Mouse (Mus musculus) forebrain, embryonic 13.5 days (tissue): ENCODE measurements around the gene Sipa1l1. TPM values are rescaled to one million over a fixed set of nuclear protein-coding genes. Genes with fewer than 3 reads are reported as not detected.

Experiments
- ATAC-seq: fragments of 200-750 bp; cut with Nextera tagmentation; 2 replicates; pipeline ENCODE4 v1.8.0; 2017
- H3K27ac ChIP-seq: fragments of 300-500 bp; sonication (generic); 2 replicates; pipeline ENCODE4 v1.5.1; 2015; ENCODE audit warnings: inconsistent platforms, mild to moderate bottlenecking, moderate library complexity
- H3K27me3 ChIP-seq: fragments of 300-500 bp; sonication (generic); 2 replicates; pipeline ENCODE4 v1.6.1; 2015; ENCODE audit warnings: mild to moderate bottlenecking, inconsistent platforms
- H3K36me3 ChIP-seq: fragments of 300-500 bp; sonication (generic); 2 replicates; pipeline ENCODE4 v1.6.1; 2015; ENCODE audit warnings: mild to moderate bottlenecking, inconsistent platforms; ENCODE audit not compliant: poor library complexity, severe bottlenecking
- H3K4me1 ChIP-seq: fragments of 300-500 bp; sonication (generic); 2 replicates; pipeline ENCODE4 v1.6.1; 2015; ENCODE audit warnings: inconsistent platforms
- H3K4me2 ChIP-seq: fragments of 300-500 bp; sonication (generic); 2 replicates; pipeline ENCODE4 v1.6.1; 2015; ENCODE audit warnings: inconsistent platforms, mild to moderate bottlenecking, moderate library complexity
- H3K4me3 ChIP-seq: fragments of 300-500 bp; sonication (generic); 2 replicates; pipeline ENCODE4 v1.5.1; 2015; ENCODE audit warnings: mild to moderate bottlenecking, inconsistent platforms
- H3K9ac ChIP-seq: fragments of 300-500 bp; sonication (generic); 2 replicates; pipeline ENCODE4 v1.6.1; 2015; ENCODE audit warnings: mild to moderate bottlenecking, inconsistent platforms
- H3K9me3 ChIP-seq: fragments of 300-500 bp; sonication (generic); replicated peaks from 2 replicates; pipeline ENCODE4 v1.6.1; 2016; ENCODE audit warnings: inconsistent platforms
- WGBS: fragments of 180-500 bp; shearing (Covaris S2); methylation state at CpG from one replicate; pipeline ENCODE4 v1.1.7; 2015; 5-methylcytosine and 5-hydroxymethylcytosine counted together
- polyA plus RNA-seq: library from polyadenylated mRNA; unstranded; fragments of >200 nt; fragmentation: Nextera tagmentation; extraction: Ambion mirVana; gene quantifications from 2 replicates; pipeline ENCODE4 v1.2.1, GENCODE M21; 2015

Sipa1l1 gene
- polyA plus RNA-seq, 1 experiment from 2014 or later, result 19.3 TPM

DNA sequence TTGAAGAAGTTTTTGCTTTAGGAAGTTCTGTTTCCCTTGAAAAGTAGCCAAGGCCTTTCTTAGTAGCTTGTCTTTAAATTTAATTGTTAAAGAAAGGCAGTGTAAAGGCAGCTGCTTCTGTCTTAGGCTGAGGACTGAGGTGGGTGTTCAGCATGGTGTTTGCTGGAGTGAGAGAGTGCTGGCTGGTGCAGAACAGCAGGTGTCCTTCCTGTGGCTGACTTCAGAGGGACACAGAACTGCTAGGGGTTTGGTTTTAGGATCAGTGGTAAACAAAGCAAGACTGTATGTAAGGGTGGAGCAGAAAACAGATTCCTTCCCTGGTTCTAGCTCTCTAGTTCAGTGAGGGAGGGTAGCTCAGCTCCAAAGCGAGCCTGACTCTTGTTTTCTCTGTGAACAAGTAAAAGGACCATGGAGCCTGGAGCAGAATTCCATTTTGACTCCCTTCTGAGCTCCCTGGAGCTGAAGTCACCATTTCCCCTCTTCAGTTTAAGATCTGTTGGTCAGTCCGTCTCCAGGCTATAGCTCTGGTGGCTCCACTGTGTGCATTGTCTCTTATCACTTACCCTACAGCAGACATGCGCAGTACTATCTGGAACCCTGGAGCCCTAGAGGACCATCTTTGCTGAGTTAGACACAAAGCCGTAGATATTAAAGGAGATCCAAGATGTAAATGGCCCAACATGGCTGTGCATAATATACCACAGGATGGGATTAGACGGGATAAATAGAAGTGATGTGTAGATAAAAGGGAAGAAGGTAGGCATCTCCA, 95.1 kb downstream of the Sipa1l1 start:
- Histone ChIP-seq H3K9me3 (no peaks in the 10 kb centered on the region), H3K4me1 (0 out of 2 replicates have a peak, but pooled peaks cover 2% of the 10 kb centered on the region), H3K27ac (no peak overlapping the region), H3K4me3 (no peak overlapping the region), H3K27me3 (no peaks in the 10 kb centered on the region), H3K4me2 (no peak overlapping the region), H3K36me3 (no peaks in the 10 kb centered on the region), H3K9ac (no peak overlapping the region)
- no peak for ATAC-seq
- 90% methylated on average over 5 of the region's 5 CpGs for WGBS

DNA sequence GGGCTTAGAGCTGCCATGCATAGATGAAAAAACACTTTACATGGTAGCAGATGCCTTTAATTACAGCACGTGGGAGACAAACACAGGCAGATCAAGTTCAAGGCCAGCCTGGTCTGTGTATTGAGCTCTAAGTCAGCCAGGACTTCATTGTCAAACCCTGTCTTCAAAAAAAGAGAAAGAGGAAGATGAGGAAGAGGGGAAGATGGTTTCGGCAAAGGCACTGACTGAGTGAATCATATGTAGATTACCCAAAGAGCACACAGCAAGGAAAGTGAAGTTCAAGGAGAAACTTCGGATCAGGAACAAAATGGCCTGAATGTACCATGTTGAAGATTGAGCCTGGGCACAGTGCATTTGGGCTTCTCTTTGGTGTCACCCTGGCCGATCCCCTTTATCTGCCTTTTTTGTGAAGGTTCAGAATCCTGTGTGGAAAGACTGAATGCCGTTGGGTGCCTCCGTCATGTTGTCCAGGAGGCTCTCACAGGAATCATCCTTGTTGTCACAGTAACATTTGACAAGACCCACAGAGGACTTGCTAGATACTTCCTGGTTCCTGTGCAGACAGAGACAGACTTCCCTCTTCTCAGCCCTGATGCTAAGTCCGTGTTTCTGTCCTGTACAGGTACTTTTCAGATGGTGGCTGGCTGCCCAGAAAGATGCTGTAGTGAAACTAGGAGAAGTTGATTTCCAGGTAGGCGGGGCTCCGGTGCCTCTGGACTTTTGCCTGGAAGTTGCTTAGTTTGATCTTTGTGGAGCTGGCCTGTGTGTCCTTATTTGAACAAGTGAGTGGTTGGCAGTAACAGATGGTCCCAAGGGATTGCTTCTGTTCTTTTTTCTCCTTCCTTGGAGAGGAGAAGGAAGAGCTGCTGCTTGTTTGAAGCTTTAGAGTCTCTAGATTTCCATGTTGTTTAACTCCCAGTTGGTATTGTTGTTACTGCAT, 96.5 kb downstream of the Sipa1l1 start:
- Histone ChIP-seq H3K9me3 (no peaks in the 10 kb centered on the region), H3K4me2 (no peak overlapping the region), H3K27ac (no peak overlapping the region), H3K27me3 (no peaks in the 10 kb centered on the region), H3K9ac (no peak overlapping the region), H3K4me1 (0 out of 2 replicates have a peak, but pooled peaks cover 2% of the 10 kb centered on the region), H3K36me3 (no peaks in the 10 kb centered on the region), H3K4me3 (no peak overlapping the region)
- 93% methylated on average over 9 of the region's 9 CpGs for WGBS
- ATAC-seq, result no peak

DNA sequence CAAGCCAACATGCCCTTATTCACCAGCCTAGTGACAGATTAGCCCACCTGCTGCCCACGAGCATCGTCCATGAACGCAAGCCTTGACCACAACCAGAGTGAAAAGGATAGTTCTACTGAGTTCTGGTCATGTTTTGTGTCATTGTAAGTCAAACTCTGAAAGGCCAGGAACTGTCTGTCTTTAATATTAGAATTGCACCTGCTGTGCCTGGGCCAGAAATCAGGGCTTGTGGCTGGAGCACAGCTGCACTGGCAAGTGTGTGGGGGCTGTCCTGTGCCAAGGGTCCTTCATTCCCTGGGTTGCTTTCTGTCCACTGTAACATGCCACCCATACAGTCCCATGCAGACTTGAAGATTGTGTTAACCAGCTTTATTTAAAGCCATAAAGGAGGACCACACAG, 102.3 kb downstream of the Sipa1l1 start:
- ATAC-seq, result no peak
- H3K4me3 ChIP-seq, result no peak overlapping the region
- H3K36me3 ChIP-seq, result no peaks in the 10 kb centered on the region
- no peaks in the 10 kb centered on the region for H3K9me3 ChIP-seq
- no peak overlapping the region for H3K4me2 ChIP-seq
- 0 out of 2 replicates have a peak, but pooled peaks cover 3% of the 10 kb centered on the region for H3K4me1 ChIP-seq
- H3K27ac ChIP-seq, result no peak overlapping the region
- no peaks in the 10 kb centered on the region for H3K27me3 ChIP-seq
- H3K9ac ChIP-seq, result no peak overlapping the region
- 84% methylated on average over 3 of the region's 3 CpGs for WGBS

DNA sequence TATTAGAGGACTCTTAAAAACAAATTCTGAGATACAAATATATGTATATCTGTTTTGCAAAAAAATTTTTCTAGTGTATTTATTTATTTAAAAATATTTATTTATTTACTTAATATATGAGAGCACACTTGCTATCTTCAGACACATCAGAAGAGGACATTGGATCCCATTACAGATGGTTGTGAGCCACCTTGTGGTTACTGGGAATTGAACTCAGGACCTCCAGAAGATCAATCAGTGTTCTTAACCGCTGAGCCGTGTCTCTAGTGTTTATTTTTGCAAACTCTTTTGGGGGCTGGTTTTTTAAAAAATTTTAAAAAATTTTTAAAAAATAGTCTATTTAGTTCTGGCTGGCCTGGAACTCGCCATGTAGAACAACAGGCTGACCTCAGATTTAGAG, 104.4 kb downstream of the Sipa1l1 start:
- Histone ChIP-seq H3K27me3 (no peaks in the 10 kb centered on the region), H3K9ac (no peak overlapping the region), H3K4me1 (0 out of 2 replicates have a peak, but pooled peaks cover 3% of the 10 kb centered on the region), H3K27ac (no peak overlapping the region), H3K4me2 (no peak overlapping the region), H3K4me3 (no peak overlapping the region), H3K36me3 (no peaks in the 10 kb centered on the region), H3K9me3 (no peaks in the 10 kb centered on the region)
- WGBS, result 89% methylated on average over 3 of the region's 3 CpGs
- ATAC-seq, result no peak

DNA sequence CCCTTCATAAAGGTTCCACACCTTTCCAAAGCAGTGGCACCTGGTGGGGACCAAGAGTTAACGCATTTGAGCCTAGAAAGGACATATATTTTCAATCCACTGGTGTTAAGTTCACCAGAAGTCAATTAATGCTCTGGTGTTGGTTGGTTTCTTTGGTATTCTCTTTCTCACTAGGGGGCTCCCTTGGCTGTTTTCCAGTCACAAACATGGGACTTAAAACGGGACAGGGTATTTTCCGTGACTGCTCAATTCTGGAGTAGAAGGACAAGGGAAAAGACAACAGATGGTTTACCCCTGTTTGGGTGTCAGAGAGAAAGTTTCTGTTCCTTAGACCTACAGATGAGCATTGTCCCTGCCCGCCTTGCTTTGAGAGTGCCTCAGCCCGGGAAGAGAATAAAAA, 105.5 kb downstream of the Sipa1l1 start:
- Histone ChIP-seq H3K36me3 (no peaks in the 10 kb centered on the region), H3K4me3 (no peak overlapping the region), H3K27ac (no peak overlapping the region), H3K27me3 (no peaks in the 10 kb centered on the region), H3K9ac (no peak overlapping the region), H3K4me2 (no peak overlapping the region), H3K4me1 (0 out of 2 replicates have a peak, but pooled peaks cover 3% of the 10 kb centered on the region), H3K9me3 (no peaks in the 10 kb centered on the region)
- ATAC-seq, result no peak
- WGBS, result 66% methylated on average over 5 of the region's 5 CpGs

DNA sequence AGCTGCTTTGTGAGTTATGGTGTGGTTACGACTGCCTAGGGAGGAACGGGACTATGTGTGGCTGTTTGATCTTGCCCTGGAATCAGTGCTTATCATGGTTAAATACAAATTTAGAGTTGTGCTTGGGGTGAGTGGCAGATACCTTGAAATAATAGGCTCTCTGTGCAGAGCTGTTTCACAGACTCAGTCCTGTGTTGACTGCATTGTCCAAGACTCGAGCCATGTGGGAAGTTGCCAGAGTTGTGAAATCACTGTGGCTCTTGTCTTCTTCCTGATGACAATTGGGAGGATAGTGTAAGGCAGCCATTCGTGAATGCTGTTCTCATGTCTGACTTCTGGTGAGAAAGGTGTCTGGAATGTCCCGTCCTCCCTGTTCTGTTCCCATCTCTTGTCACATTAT, 106.6 kb downstream of the Sipa1l1 start:
- H3K4me2 ChIP-seq, result no peak overlapping the region
- WGBS, result 70% methylated on average over 5 of the region's 5 CpGs
- H3K27me3 ChIP-seq, result no peaks in the 10 kb centered on the region
- H3K4me3 ChIP-seq, result no peak overlapping the region
- ATAC-seq, result no peak
- H3K36me3 ChIP-seq, result no peaks in the 10 kb centered on the region
- H3K27ac ChIP-seq, result no peak overlapping the region
- peaks cover 1% of the 10 kb centered on the region; the same call in 1 of the 2 replicates for H3K9me3 ChIP-seq
- no peak overlapping the region for H3K9ac ChIP-seq
- 0 out of 2 replicates have a peak, but pooled peaks cover 3% of the 10 kb centered on the region for H3K4me1 ChIP-seq

DNA sequence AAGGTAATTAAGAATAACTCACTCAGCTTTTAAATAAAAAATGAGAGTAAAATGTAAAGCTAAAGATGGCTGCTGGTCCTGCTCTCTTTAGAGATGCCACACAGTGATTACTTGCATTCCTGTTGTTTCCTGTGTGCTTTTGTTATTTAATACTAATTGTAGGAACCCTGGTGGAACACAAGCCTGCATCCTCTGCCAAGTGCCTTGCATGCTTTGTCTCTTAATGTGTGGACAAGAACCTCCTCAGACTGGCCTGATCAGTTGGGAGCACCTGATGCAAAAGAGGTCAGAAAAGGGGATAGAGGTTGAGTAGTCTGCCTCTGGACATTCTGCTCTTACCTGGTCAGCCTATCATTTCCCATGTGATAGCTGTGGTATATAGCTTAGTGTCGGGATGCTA, 107.5 kb downstream of the Sipa1l1 start:
- H3K9me3 ChIP-seq, result peaks cover 4% of the 10 kb centered on the region; the same call in 1 of the 2 replicates
- H3K9ac ChIP-seq, result no peak overlapping the region

DNA sequence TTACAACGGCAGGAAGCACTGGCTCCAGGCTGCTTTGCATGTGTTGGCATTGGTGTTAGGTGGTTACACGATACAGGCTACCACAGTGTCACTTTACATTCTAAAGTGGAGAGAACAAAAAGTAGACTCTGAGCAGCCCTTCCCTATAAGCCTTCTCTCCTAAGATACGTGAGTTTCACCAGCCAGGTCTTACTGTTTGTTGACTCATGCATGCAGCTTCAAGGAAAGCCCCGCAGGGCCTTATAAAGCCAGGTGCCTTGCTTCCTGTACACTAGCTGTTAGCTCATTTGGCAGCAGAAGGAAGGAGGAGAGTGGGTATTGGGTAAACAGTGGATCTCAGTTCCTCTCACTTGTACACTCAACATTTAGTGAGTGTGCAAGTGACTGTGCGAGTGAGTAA, 115.5 kb downstream of the Sipa1l1 start:
- Histone ChIP-seq H3K9ac (no peak overlapping the region), H3K27ac (no peak overlapping the region), H3K27me3 (no peaks in the 10 kb centered on the region), H3K4me3 (no peak overlapping the region), H3K4me2 (no peak overlapping the region), H3K4me1 (peaks cover 7% of the 10 kb centered on the region), H3K9me3 (peaks cover 4% of the 10 kb centered on the region; the same call in 1 of the 2 replicates), H3K36me3 (no peaks in the 10 kb centered on the region)
- 97% methylated on average over 5 of the region's 5 CpGs for WGBS
- ATAC-seq, result no peak

More for the DNA sequence above, 107.5 kb downstream of the Sipa1l1 start:
- no peak overlapping the region for H3K27ac ChIP-seq
- 0 out of 2 replicates have a peak, but pooled peaks cover 3% of the 10 kb centered on the region for H3K4me1 ChIP-seq
- H3K4me2 ChIP-seq, result no peak overlapping the region
- no peaks in the 10 kb centered on the region for H3K27me3 ChIP-seq
- WGBS, result 94% methylated on average over 1 of the region's 1 CpGs
- no peaks in the 10 kb centered on the region for H3K36me3 ChIP-seq
- H3K4me3 ChIP-seq, result no peak overlapping the region
- ATAC-seq, result no peak

DNA sequence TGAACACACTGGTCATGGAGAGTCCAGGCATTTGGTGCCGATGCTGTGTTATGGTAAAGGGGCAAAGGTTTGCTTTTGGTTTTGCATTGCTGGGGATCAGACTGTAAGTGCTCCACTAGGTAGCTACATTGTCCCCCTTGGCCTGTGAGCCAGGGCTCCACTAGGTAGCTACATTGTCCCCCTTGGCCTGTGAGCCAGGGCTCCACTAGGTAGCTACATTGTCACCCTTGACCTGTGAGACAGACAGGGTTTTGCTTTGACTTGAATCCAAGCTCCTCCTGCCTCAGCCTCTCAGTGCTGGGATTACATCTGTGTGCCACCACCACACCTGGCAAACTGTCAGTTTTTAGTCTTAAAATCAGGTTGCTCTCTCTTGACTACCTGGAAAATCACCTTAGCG, 115.9 kb downstream of the Sipa1l1 start:
- H3K4me3 ChIP-seq, result no peak overlapping the region

DNA sequence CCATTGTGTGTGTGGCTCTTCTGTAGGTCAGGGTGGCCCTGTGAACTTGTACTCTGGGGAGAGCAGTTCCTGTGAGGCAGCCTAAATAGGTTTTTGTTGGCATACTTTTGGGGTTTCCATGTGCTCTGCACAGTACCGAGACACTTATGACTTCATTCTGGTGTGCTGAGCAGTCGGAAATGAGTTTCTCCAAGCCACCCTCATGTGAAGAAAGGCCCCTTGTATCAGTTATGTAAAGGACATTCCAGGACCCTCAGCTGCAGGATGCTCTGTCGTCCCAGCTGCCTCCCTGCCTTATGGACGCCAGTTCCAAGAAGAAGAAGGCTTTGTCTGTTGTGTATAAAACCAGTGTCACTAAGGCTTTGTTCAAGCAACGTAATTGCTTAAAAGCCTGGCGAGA, 116.9 kb downstream of the Sipa1l1 start:
- ATAC-seq, result no peak
- 47% methylated on average over 6 of the region's 6 CpGs for WGBS
- peaks cover 7% of the 10 kb centered on the region for H3K4me1 ChIP-seq
- no peak overlapping the region for H3K4me3 ChIP-seq
- no peaks in the 10 kb centered on the region for H3K9me3 ChIP-seq
- H3K4me2 ChIP-seq, result no peak overlapping the region
- H3K36me3 ChIP-seq, result no peaks in the 10 kb centered on the region
- H3K9ac ChIP-seq, result no peak overlapping the region
- no peak overlapping the region for H3K27ac ChIP-seq
- no peaks in the 10 kb centered on the region for H3K27me3 ChIP-seq

More for the DNA sequence above, 115.9 kb downstream of the Sipa1l1 start:
- no peak for ATAC-seq
- no peak overlapping the region for H3K27ac ChIP-seq
- H3K4me1 ChIP-seq, result peaks cover 7% of the 10 kb centered on the region
- H3K36me3 ChIP-seq, result no peaks in the 10 kb centered on the region
- H3K27me3 ChIP-seq, result no peaks in the 10 kb centered on the region
- peaks cover 4% of the 10 kb centered on the region; the same call in 1 of the 2 replicates for H3K9me3 ChIP-seq
- 98% methylated on average over 2 of the region's 2 CpGs for WGBS
- no peak overlapping the region for H3K4me2 ChIP-seq
- H3K9ac ChIP-seq, result no peak overlapping the region

DNA sequence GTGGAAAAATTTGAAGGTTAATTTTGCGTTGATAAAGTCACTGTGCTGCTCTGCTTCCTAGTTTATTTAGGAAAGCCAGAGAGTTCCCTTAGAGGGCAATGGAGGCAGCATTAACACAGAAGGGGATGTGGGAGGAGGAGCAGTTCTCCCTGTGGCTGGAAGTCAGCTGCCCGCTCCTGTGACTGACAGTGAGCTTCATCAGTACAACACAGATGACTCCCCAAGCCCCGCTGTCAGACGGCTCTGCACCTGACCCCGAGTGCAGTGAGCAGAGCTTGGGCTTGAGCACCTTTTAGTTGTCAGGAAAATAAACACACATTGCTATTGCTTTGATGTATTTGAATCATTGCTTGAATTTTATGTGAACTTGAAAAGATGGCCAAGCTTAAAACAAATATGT, 117.7 kb downstream of the Sipa1l1 start:
- Histone ChIP-seq H3K9ac (no peak overlapping the region), H3K4me3 (no peak overlapping the region), H3K27me3 (no peaks in the 10 kb centered on the region), H3K36me3 (no peaks in the 10 kb centered on the region), H3K27ac (no peak overlapping the region), H3K9me3 (no peaks in the 10 kb centered on the region), H3K4me2 (no peak overlapping the region), H3K4me1 (peaks cover 7% of the 10 kb centered on the region)
- 71% methylated on average over 5 of the region's 5 CpGs for WGBS
- ATAC-seq, result no peak
